Mouse (Mus musculus): ENCODE results near the gene Wnk1.
A peak's percentile ranks its signal among the peaks of the same experiment; 100 is the strongest.
"Not testable (repeated sequence)": the region's sequence is repeated elsewhere in the genome, so short reads cannot be mapped to it uniquely, and the experiment has no call there.

Gene Wnk1

DNA sequence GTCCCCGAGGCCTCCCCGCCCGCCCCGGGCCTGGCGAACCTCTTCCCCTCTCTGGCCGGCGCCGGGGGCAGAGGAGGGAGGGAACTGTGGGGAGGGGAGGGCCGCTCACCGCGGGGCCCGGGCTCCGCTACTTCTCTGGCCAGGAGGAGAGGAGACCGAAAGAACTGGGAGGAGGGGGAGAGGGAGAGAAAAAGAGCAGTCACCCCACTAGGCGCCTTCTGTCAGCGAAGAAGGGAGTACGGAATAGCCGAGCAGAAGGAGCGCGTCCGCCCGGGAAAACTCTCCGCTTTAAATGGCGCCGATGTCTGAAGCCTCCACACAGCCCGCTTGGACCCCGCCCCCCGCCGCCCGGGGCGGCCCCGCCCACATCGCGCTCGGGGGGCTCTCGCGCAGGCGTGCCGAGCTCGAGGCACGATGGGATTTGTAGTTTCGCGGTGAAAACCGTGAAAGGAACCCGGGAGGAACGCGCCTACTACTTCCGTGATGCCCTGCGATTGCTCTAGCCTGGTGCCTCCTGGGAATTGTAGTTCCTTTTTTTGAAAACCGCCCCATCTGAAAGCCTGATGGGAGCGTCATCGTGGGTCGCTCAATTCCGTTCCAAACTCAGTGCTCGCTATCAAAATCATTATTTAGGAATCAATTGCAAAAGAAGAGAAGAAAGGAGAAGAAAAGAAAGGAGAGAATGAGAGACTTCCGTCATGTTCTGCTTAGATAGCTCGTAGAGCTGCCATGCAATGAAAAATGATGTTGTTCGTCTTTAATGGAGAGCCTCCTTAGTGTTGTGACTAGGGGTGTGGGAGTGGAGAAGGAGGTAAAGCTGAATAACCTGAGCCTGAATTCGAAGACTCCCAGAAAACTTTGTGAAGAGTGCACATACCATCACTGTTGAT lies at the start of gene Wnk1:
Wnk1 (minus strand) TSS at position 307 of the 890 bp plus-strand sequence.
- peak; percentile 98 for DNase-seq (ENCODE audit: low read depth, low spot score)

DNA sequence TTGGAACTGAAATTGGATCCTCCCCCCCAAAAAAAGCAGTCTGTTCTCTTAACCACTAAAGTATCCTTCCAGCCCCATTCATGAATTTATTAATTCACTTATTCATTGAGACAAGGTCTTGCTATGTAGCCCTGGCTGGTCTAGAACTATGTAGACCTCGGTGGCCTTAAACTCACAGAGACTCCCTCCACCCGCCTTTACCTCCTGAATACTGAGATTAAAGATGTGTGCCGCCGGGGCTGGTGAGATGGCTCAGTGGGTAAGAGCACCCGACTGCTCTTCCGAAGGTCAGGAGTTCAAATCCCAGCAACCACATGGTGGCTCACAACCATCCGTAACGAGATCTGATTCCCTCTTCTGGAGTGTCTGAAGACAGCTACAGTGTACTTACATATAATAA lies 48.6 kb upstream of the Wnk1 start:
- not testable (repeated sequence) for DNase-seq (ENCODE audit: low read depth, low spot score)

DNA sequence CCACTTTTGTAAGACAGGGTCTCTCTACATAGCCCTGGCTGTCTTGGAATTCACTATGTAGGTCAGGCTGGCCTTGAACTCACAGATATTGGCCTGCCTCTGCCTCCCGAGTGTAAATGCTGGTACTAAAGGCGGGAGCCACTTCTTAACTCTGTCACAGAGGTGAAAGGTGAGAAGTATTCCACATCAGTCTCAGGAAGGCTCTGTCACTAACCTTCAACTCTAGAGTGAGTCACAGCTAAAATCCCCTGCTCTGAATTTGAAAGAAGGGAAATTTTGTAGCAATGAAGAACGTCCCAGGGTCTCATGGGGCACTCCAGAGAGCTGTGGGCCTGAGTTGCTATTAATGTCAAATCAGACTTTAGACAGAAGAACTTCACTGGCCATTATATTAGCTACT lies 47.4 kb upstream of the Wnk1 start:
- no peak for DNase-seq (ENCODE audit: low read depth, low spot score)

DNA sequence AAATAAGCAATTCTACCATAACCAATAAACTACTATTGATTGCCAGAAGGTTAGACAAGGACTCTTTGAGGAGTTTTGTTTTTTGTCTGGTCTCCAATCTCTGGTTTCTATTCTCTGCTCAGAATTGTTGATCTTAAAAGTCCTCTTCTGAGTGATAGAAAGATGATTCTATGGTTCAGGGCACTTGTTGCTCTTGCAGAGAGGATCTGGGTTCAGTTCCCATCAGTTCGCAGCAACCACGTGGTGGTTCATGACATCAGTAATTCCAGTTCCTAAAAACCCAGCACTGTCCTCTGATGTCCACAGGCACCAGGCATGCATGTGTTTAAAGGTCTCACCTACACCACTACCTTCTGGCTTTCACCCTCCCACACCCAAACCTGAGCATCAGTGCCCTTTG lies 46.5 kb upstream of the Wnk1 start:
- DNase-seq (ENCODE audit: low read depth, low spot score), result no peak

DNA sequence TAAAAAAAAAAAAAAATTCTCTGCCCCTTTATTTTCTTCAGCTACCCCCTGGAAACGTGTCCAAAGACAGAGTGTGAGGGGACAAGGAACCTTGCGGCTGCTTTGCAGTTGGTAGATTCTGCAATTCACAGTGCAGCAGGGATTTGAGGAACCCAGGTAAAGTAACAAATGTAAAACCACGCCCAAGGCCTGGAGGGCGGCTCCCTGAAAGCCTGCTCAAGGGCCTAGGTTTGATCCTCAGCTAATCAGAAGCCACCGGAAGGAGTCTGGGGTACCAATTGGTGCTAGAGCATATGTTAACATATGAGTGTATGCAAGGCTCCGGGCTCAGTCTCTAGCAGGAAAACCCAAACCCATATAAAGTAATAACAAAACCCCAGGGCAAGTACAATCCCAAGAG lies 45.0 kb upstream of the Wnk1 start:
- DNase-seq (ENCODE audit: low read depth, low spot score), result no peak

DNA sequence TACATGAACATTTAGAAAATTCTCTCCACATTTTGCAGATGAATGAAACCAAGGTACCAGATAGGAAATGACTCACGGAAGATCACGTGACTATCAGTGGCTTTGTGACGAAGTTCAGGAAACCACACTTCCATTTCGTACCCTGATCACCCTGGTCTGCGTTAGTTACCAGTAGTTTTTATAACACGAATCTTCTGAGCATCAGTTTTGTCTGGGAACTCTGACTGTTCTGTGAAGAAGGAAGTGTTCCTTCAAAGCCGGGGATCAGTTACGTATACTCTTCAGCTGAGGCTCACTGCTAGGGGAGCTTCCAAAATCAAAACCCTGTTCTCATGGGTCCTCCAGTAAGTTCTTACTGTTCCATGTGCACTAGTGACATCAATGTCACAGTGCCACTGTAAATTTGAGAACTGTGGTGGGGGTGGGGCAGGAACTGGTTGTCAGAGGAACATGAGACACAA lies 44.5 kb upstream of the Wnk1 start:
- no peak for DNase-seq (ENCODE audit: low read depth, low spot score)

DNA sequence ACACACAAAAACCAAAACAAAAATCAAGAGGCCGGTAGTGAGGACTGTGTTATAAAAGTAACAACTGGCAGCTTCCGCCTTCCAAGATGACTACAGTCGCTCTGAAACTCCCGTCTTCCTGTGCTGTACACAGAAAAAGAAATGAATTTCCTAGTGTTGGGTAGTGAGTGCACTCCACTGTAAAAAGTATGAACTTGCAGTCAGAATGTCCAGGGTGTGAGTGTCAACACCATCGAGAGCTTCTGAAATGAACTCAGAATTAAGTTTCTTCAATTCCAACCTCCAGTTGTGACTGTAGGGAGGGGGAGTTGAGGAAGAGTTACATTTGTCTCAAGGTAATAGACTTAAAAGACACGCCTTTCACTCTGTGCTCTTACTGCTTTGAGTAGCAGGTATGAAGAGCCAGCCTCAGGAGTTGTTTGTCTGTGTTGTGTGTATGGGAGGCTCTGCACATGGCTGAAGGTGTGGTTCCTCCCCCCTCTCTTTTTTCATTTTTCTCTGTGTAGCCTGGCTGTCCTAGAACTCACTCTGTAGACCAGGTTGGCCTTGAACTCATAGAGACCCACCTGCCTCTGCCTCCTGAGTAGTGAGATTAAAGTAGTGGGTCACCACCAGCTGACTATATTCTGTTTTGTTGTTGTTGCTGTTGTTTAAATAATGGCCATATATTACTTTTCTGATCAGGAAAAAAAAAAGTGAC lies 43.9 kb upstream of the Wnk1 start:
- no peak for DNase-seq (ENCODE audit: low read depth, low spot score)

DNA sequence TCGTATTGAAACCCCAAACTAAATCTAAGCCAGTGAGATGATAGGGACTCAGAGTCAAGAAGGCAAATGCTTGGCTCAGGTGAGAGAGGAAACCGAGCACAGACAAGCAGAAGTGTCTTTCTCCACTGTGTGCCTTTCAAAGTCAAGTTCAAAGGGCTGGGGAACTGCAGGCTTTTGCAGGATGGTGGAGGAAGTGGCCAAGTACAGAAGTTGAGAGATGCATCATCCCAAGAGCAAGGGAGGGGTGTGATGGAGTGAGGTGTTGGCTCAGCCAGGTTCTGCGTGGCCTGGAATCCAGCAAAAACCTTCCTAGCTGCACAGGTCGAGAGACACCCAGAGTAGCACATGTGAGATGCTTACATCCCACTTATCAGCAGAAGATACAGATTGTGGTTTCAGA lies 43.0 kb upstream of the Wnk1 start:
- no peak for DNase-seq (ENCODE audit: low read depth, low spot score)

DNA sequence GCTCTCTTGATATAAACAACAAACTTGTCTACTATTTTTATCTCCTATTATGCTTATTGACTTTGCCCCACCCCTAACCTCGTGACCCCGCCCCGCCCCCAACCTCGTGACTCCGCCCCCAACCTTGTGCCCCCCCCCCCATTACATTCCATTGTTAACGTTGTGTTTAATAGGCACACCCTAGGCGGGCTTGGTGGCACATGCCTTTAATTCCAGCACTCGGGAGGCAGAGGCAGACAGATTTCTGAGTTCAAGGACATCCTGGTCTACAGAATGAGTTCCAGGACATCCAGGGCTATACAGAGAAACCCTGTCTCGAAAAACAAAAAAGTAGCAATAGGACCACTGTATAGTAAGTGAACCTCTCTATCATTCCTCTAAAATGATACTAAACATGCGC lies 41.1 kb upstream of the Wnk1 start:
- DNase-seq (ENCODE audit: low read depth, low spot score), result no peak

DNA sequence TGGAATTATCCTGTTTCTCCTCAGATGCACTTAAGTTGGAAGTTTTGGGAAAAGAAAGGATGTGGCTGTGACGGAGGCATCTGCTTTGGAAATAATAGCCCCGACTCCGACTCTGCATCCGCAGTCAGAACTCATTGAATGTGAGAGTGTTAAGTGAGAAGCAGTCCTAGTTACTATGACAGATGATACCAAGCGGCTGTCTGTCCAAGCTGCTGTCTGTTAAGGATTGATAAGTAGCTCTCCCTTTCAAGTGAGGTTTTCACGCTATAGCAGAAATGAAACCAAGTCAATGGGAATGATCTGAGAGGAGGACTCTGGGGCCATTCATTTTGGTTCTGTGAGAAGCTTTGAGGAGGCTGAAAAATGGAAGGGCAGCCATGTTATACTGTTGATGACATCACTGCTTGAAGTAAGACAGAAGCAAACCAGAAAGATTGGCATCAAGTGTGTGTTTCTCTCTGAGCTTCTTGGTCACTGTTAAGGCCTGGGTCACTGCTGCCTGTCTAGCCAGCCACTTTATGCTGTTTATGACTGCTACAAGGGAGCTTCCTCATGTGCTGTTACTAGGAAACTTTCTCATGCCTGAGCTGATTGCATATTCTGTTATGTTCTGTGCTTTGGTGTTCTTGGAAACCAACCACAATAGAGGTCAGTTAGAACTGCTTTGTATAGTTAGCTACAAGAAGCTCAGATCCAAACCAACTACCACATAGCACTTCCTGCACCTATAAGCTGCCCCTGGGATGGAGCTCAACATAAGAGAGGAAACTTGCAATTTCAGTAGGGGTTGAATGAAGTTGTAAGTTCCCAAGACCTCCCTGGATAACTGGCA lies 38.4 kb upstream of the Wnk1 start:
- no peak for DNase-seq (ENCODE audit: low read depth, low spot score)

DNA sequence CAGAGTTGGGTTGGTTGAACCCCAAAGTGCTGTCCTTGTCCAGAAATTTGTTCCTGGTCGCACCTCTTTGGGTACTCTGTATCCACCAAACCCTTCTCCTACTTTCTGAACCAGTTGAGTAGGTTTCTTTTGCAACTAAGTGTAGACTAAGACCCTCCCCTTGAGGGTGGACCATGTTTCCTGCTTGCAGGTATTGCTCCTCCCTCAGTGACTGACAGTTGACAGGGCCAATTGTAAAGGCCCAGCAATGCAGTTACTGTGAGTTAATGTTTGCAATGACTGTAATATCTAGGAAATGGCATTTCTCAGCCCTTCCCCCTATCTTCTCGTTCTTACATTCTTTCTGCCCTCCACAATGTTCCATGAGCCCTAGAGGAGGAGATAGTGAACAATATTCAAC lies 34.2 kb upstream of the Wnk1 start:
- no peak for DNase-seq (ENCODE audit: low read depth, low spot score)

DNA sequence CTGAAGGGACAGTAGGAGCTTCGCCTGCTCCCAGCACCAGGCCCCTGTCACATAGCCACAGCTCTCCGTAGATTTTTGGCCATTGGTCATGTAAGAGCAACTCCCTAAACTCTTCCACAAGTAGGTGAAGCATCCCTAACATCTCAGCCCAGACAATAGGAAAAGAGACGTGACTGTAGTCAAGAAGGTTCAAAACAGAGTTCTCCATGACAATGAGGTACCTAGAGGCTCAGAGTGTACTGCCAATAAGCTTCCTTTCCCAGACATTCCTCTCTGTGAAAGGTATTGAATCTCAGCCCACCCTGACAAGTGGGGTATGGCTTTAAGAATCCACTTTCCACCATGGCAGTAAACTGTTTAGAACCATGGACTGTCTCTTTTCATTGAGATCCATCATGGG lies 31.1 kb upstream of the Wnk1 start:
- no peak for DNase-seq (ENCODE audit: low read depth, low spot score)

DNA sequence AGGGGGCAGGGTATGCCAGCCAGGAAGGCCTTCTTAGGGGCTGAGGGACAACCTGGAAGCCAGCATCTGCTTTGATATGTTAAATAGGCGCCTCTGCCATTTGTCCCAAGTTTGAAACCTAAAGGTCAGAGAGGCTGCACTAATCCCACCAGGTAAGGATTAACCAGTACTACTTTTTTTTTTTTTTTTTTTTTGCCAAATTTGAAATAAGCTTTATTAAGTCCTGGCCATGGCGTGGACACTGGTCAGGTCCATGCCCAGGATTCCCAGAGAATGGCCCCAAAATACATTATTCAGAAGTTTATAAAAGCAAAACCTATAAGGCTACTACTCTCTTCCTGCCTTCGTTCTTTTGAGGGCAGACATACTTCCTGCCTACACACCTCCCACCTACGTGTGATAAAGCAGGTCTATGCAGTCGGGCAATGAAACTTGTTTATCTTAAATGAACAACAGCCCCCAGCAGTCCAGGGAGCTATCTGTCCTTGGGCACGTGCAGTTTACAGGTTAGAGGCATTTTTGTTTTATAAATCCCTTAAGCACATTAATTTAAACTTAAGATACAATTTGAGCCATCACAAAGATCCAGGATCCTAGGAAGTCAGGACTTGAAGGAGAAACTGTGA lies 27.2 kb upstream of the Wnk1 start:
- DNase-seq (ENCODE audit: low read depth, low spot score), result no peak

DNA sequence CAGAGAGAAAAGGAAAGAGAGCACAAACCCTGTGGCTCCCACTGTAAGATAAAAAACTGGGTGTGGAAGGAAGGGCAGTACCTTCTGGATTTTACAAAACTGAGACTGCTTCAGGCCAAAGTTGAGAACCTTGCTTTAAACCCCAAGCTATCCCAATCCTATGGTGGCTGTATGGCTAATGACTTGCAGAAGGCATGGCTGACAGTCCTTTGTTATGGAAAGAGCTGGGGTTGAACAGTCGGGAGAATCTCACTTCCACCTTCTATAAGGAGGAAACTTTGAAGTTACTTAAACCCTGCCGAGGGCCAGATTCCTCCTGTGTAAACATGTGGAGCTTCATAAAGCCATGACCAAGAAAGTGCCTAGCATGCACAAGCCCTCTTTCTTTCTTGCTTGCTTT lies 26.2 kb upstream of the Wnk1 start:
- no peak for DNase-seq (ENCODE audit: low read depth, low spot score)

DNA sequence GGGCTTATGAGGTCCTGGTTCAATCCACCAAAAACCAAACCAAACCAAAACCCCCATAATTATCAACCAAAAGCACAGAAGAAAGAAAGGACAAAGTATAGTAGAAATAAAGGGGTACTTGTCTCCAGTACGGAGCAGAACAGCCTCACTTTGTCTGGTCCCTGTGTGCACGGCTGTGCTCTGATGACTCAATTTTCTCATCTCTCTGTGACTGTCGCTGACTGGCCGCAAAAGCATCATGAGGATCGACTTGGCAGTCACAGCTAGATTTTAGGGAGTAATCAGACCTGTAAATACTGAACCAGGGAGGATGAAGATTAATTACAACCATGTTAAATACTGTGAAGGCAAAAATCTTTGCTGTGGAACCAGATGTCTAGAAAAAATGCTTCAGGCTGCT lies 24.5 kb upstream of the Wnk1 start:
- no peak for DNase-seq (ENCODE audit: low read depth, low spot score)

DNA sequence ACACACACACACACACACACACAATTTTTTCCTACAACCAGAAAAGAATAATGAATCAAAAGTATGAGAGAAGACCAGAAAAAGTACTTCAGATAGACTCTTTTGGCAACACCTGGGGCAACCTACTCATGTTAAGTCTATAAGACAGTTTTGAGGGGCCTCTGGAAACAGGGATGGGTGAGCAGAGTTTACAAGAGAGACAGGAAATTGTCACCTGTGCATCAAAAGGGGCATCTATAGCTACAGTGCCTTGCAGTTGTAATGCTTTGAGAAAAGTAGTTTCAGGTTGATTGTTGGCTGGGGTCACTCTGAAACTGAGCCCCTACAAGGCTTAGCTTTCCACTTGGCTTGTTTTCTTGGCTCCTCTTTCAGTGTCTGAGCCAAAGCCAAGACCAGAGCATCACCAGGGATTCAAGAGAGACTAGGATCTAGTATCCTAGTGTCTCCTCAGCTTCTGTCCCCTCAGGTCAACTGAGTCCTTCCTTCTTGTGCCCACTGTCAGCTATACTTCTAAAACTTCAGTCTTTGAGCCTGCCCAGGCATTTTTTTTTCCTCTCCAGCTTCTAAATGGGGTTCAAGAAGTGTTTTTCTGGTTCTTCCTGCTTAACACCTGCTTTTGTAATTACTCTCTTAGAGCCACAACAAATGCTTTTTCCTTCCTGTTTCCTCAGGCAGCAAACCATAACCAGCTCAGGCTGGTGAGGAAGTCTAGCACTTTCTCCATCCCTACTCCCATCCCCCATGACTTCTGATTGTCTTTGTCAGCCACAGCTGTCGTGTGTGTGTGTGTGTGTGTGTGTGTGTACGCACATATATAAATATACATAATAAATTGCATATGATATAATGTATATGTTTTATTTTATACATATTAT lies 17.4 kb upstream of the Wnk1 start:
- no peak for DNase-seq (ENCODE audit: low read depth, low spot score)

DNA sequence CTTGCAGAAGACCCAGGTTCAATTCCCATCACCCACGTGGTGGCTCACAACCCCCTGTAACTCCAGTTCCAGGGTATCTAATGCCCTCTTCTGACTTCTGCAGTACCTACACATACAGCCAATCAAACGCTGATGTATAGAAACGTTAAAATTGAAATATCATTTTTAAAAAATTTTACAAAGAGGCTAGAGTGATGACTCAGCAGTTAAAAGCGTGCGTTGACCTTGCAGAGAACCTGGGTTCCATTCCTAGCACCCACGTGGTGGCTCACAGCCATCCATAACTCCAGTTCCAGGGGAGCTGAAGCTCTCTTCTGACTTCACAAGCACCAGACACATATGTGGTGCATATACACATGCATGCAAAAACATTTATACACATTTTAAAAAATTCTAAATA lies 15.9 kb upstream of the Wnk1 start:
- no peak for DNase-seq (ENCODE audit: low read depth, low spot score)

DNA sequence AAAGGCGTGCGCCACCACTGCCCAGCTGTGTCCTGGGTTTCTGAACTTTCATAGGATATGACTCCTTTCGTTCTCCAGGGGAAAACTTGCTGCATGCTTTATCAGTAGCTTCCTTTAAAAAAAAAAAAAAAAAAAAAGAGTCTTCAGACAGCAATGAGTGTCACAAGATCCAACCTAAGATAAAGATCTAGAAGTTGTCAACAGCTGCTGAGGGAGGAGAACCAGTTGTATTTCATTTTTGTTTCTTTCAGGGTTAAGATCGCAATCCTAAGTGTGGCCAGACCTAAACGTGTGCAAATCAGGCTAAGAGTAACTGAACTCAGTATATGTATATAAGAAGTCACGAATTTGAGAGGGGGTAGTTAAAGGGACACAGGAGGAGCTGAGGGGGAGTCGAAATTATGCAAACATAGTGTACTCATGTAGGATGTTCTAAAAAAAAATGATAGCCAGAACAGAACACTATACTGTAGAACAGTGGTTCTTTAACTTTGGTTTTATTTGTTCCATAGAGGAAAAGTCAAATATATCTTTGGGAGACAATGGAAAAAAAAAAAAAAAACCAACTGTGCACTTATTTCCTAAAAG lies 9.3 kb upstream of the Wnk1 start:
- no peak for DNase-seq (ENCODE audit: low read depth, low spot score)

DNA sequence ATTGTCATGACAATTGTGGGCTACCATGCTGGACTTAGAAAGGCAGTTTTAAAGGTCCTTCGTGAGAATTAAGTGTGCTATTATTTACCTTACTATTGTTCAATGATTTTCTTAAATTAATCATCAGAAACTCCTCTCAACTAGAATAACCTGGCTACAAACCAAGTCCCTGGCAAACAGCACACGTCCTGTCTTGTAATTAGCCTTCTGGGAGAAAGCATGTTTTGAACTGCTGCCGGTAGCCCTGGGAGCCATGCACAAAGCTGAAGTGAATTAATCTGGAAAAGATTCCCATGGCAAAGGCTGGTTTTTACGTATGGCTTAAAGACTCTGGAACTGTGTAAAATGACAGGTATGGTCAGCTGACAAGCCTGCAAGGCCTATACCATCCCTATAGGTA lies 6.9 kb upstream of the Wnk1 start:
- no peak for DNase-seq (ENCODE audit: low read depth, low spot score)

DNA sequence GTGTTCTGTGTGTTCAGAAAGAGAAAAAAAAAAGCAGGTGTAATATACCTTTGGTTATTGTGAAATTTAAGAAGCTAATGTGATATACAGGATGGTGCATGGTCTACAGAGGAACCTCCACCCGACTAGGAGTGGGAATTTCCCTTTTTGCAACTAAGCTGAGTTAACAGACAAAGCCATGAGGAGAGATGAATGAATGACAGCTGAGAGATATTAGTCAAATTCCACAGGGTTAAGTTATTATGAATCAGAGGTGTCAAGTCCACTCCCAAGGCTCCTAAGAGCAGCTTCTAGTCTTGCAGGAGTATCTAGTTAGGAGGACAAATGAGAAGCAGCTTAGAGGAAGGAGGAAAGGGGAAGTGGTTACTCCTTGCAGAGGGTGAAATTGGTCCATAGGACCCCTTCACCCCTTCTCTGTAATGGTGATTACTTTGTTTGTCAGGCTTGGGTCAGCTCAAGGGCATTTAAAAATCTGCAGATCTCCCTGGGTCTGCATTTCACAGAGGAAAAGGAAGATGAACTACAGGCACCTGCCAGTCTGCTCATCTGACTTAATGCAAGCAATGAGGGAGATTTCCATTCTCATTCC lies 4.3 kb upstream of the Wnk1 start:
- DNase-seq (ENCODE audit: low read depth, low spot score), result no peak

Measured in retina, adult 2 months (tissue).